Mouse (Mus musculus): ENCODE data around the gene Sapcd1.
A peak's percentile ranks its signal among the peaks of the same experiment; 100 is the strongest.
"Not testable (repeated sequence)": the region's sequence is repeated elsewhere in the genome, so short reads cannot be mapped to it uniquely, and the experiment has no call there.

Sapcd1 gene

DNA sequence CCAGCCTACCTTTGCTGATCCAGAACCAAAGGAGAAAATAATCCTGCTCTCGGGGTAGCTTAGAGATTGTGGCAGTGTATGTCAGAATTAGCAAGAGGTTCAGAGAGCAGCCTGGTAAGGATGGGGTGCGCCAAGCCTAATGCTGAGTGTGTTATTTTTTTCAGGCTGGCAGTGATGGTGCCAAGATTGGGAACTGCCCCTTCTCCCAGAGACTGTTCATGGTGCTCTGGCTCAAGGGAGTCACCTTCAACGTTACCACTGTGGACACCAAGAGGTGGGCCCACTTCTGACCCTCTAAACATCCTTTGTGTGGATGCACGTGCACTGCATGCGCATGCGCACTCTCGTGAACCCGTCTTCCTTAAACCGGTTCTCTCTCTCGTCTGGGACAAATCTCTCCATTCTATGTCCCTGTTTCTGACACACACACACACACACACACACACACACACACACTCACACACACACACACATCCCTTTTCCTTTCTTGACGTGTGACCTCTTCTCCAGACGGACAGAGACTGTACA is 24.5 kb upstream of the Sapcd1 start:
- DNase-seq (ENCODE audit: low read depth) = no peak

DNA sequence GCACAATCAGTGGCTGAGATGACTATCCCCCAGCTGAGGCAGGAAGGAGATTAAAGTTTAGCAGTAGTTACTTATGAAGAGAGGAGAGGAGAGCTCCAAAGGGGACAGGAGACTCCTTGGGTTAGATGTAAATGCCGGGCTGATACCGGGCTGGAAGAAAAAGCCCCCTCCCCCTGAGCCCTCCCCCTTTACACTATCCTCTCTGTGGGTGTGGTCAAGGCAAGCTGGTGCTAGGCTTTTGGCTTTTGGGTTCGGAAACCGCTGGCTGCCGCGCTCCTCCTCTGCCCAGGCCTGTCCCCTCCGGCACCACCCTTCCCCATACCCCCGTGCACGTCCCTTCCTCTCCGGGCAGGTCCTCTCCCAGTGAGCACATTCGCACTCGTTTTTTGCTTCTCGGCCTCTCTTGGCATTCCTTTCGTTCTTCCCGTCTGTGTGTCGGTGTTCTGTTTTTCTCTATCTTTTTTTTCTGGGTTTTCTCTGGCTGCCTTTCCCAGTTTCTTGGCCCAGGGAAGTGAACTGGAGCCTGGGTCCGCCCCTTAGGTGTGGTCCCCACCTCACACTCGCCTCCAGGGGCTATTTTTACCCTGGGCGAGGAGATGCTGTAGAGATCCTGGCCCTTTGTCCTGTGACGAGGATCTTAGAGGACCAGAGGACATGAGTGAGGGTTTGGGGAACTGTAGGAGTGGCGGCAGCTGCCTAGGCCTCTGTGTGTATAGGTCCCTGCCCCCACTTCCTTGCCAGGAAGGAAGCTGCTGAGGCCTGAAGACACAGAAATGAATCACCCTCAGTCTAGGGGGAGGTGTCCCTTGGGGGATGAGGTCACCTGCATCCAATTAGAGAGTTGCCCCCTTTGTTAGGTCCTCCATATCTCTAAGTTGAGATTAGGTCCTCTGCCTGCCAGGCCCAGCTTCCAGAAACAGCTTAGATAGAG is 23.6 kb upstream of the Sapcd1 start:
- peak; percentile 73 for DNase-seq (ENCODE audit: low read depth)

DNA sequence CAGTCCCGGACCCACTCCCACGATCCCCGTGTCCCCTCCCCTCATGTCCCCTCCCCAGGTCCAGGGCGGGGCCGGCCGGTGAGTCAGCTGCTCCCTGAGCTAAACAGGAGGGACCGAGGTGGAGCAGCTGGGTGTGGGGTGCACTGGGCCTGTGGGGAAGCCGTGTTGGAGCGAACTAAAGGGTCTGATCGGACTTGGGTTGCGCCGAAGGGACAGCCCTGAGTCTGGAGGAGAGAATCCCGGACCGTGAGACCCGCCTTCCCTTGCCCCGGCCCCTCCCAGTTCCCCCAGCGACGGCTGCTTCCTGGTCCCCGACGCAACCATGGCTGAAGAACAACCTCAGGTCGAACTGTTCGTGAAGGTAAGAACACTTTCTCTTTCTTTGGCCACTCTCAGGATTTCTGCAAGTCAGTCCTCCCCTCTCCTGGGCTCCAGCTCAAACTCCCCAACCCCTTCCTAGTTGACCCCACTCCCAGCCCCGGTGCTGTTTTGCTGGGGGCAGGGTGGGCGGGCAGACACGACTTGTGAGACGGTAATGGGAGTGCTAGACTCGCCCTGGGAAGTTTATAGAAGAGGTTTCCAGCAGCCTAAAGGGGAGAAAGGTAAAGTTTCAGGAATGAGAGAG is 22.4 kb upstream of the Sapcd1 start:
- no peak for DNase-seq (ENCODE audit: low read depth)

DNA sequence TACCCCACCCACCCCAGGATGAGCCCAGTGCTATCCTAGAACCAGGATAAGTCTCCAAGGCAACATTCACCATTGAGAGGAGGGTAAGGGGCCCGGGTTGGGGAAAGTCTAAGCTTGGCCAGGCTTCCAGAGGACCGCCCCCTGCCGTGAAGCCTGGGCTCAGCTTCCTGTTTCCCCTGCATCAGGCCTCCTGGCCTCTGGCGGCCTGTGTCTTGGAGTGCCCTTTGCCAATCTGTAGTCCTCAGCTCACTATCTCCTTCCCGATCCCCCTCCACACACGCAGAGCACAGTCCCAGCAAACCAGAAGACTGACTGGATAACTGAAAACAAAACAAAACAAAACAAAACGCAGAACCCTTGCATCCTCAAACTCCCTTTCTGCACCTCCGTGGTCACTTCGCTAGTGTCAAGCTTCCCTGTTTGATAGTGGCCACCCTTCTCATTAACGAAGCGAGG is 21.8 kb upstream of the Sapcd1 start, which contains the start of gene Clic1:
Clic1 (plus strand) TSS at position 406 of the 456 bp plus-strand sequence.
- no peak for DNase-seq (ENCODE audit: low read depth)

DNA sequence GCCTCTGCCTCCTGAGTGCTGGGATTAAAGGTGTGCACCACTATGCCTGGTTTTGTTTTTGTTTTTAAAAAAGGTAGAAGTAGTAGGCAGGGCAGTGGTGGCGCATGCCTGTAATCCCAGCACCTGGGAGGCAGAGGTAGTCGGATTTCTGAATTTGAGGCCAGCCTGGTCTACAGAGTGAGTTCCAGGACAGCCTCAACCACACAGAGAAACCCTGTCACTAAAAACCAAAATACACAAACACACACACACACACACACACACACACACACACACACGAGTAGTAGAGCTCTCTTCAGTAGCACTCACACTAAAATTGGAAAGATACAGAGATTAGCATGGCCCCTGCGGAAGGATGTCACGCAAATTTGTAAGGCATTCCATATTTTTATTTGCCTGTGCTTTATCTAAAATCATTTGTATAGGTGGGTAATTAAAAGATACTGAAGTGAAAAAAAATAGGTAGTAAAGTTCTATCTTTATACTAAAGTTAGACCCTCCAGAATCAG is 21.2 kb upstream of the Sapcd1 start:
- no peak for DNase-seq (ENCODE audit: low read depth)

DNA sequence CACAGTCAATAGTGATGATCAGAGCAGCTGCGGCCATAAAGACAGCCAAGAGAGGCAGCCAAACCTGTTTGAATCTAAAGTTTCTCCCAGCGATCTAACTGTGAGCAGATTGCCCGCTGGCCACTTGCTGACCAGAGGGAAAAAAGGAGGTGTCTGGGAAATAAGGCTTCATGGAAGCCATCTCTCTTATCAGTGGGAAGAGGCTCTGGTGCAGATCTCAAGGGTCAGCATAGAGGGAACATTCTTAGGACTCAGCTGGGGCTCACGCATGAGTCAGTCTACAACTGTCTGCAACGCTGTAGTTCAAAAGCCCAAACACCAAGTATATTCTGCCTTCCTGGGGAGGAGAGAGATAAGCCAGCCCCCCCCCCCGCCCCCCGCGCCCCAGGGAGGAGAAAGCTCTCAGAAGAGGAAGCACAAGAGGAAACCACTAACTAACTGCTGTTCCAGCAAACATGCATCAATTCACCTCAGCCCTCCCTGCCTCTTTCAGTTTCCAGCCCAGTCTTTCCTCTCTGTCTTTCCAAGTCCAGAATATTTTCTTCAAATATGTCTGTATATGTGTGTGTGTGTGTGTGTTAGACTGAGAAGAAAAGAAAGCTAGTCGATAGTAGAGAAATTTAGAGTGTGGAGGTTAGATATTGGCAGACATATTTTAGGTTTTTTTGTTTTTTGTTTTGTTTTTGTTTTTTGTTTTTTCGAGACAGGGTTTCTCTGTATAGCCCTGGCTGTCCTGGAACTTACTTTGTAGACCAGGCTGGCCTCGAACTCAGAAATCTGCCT is 20.5 kb upstream of the Sapcd1 start:
- no peak for DNase-seq (ENCODE audit: low read depth)

DNA sequence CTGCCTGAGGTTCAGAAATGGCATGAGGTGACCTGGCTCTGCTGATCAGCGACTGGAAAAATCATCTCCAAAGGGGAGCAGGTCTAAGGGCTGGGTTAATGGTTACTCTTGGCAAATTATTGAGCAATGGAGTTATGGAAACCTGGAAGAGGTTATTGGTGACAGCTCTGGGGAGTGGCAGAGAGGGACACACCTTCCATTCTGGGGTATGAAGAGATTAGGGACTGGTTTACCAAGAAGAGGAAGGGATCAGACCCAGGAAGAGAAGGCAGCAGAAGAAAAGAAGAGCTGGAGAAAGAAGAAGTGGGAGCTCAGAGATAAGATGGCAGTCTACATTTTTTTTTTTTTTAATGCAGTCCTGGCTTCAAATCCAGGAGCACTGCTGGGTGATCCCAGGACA is 19.9 kb upstream of the Sapcd1 start:
- DNase-seq (ENCODE audit: low read depth) = no peak

DNA sequence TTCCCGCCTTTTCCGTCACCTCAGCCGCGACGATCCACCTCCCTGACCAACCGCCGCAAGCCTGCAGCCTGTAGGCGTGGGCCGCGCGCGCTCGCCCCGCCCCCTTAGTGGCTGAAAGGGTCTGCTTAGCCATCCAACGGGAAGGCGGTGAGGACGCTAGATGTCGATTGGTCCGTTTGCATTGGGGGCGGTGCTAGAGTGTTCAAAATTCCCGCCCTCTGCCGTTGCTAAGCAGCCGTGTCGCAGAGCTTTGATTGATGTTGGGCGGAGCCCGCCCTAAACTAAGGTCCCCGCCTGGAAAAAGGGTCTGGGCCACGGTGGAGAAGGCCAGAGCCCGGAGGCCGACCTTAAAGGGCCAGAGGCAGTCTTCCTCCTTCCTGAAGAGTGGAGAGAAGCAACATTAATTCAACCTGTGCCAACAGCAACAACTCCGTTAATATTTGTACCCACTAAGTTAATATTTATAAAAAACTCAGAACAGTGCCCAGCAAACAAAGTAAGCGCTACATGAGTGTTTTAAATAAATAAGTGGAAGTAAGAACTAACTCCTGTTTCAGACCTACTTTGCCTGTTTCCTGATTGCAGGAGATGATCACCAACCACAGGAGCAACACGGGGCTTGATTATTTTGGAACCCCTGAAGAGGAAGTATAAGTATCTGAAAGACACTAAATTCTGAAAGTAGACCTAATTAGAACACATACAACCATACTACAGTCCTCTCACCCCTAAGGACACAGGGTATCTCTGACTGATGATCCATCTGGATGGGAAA is 19.1 kb upstream of the Sapcd1 start, which contains the start of gene Msh5:
Msh5 (minus strand) TSS at position 65 of the 775 bp plus-strand sequence.
- peak; percentile 98 for DNase-seq (ENCODE audit: low read depth)

DNA sequence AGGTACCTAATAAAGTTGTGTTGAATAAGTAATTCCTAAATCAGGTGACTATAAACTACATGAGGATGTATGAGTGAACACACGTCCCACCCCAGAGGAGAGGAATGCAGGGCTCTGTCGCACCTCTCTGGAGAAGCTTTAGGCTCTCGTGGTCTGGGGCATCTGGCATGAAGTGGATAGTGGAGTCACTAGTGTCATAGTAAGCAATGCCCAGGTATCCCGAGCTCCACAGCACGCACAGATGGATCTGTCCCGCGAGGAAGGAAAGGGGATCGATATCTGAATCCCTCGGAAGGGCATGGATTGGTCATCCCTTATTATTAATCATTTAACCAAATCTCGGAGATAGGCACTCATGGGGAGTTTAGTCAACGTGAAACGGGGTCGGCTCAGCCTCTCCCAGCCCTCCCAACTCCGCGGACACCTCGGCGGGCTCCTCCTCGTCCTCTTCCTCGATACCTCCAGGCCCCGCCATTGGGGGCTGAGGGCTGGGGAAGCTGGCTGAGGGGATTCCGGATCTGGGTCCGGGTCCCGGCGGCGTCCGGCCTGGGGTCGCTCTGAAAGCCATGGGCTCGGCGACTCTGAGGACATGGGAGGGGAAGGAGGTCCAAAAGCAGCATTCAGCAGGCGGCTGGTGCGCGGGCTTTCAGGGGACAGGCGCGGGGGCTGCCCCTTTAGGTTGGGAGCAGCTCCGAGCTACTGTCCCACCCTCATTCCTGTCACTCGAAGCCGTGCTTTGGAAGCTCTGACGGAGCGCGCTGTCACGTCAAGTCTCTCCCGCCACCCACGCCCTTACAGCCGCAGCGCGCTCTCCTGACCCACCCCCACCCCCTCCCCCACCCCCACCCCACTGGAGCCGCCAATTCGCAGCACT is 18.2 kb upstream of the Sapcd1 start:
- no peak for DNase-seq (ENCODE audit: low read depth)

DNA sequence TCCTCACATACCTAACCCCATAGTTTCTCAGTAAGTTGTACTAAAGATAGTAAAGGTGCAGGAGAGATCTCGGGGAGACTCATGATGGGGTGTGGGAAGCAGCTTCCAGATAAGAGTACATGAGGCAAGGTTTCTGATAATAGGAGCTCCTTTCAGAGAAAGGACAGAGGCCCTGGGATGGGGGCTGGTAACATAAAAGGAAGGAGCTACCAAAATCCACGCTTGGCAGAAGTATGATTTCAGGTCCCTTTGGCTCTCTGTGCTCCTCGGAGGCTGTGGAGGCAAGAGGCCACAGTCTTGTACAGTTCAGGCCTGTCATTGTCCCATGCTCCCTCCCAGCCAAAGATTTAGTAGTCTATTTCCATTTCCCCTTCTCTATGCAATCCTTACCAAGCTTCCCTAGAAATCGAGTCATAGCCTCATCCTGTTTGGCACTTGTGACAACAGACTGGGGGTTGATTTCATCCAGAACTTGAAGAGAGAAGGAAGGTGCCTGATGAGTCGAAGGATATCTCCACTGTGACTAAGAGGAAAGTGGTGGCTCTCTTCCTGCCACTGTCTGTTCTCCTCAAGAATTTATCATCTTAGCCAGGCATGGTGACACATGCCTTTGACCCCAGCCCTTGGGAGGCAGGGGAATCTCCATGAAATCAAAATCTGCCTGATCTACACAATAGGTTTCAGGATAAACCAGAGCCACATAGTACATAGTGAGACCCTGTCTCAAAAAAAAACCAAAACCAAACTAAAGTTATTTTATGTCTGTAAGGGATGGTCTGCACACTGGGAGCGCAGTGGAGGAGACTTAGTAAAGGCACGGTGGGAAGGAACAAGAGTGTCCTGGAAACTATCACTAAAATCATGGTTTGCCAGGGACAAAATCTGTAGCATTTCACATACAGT is 17.3 kb upstream of the Sapcd1 start:
- DNase-seq (ENCODE audit: low read depth) = peak; percentile 78

DNA sequence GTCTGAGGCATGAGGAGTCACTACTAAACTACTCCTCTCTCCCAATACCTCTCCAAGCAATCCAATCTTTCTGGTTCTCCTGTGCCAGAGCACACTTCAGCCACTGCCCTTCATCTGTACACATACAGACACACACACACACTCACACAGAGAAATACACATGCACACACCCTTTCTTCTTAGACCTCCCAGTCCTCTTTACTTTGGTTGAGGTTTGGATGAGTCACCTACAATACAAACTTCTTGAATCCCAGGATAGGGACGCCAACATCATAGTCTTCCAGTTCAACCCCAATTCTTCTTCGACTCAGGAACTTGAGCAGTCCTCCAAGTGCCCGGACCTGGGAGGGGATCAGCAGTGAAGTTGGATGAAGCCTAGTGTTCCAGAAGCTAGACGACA is 16.0 kb upstream of the Sapcd1 start:
- DNase-seq (ENCODE audit: low read depth) = no peak

DNA sequence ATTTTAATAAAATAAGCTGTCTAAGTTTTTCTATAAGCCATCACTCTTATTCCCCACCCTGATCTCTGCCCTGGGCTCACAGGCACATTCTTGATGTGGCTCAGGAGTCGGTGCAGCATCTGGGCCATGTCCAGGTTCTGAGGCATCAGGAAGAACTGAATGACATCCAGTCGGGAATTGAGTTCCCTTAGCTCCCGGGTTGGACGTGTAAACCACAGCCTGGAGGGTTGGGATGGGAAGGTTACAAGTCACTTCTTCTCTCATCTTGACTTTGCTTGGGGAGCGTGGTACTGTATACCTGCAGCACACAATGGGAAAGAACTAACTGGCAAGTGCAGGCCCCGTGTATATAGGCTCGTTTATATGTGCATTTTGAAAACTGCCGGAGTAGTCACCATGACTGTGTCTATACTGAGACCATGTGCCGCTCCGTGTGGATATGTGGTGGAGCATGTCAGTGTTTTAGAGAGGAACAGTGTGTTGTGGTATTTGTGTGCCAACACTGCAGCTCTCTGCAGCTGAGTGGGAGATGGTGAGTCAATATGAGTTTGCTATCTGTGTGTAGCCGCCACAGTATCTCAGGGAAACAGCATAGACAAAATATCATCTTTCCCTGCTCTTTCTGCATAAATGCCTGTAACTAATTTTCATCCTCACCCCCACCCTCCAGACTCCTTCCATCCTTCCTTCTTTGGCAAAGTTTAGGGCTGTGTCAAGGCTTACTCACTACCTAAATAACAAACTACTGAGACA is 11.5 kb upstream of the Sapcd1 start:
- no peak for DNase-seq (ENCODE audit: low read depth)

DNA sequence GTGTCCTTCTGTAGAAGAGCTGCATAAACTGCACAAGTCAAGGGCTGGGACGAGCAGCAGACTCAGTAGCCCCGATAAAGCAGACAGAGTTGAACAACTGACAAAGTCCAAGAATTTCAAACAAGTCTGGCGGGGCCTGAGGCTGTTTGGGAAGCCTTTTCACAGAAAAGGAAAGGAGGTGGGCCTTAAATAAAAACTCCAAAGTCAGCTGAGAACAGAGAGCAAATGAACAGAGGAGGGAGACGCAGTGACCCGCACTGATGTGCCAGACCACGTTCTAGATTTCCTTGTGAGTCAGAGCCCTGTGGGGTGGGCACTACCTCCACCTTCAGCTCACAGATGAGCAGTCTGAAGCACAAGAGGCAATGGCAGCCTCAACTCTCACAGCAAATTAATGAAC is 7.1 kb upstream of the Sapcd1 start:
- no peak for DNase-seq (ENCODE audit: low read depth)

DNA sequence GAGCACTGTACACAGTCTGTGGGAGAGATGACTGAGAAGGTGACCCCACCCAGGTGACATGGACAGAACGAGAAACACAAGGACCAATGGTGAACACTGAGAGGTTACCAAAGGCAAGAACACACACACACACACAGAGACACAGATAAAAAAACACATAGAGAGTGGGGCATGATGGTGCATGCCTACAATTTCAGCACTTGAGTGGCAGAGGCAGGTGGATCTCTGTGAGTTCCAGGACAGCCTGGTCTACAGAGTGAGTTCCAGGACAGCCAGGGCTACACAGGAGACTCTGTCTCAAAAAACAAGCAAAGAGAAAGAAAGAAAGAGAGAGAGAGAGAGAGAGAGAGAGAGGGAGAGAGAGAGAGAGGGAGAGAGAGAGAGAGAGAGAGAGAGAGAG is 5.9 kb upstream of the Sapcd1 start:
- DNase-seq (ENCODE audit: low read depth) = not testable (repeated sequence)

DNA sequence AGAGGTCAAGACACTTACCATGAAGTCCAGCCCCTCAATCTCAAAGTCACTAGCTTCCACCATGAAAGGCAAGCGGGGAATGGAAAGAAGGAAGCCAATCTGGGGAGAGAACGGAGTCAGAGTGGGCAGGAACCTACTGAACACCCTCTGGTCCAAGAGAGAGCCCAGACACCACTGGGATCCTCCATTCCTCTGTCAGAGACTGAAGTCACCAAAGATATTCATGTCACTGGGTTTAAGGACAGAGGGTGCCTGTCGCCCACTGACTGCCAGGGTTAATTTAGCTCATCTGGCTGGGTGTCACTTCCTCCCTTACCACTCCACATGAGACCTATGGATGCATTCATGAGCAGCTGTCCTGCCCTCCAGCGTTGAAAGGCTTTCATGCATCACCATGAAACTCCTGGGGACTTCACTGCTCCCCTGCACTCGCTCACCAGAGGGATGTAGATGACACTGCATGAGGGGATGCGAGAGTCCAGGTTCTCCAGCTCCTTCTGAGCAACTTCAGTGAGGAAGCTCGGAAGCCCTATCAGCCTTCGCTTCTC is 4.6 kb upstream of the Sapcd1 start:
- DNase-seq (ENCODE audit: low read depth) = no peak

DNA sequence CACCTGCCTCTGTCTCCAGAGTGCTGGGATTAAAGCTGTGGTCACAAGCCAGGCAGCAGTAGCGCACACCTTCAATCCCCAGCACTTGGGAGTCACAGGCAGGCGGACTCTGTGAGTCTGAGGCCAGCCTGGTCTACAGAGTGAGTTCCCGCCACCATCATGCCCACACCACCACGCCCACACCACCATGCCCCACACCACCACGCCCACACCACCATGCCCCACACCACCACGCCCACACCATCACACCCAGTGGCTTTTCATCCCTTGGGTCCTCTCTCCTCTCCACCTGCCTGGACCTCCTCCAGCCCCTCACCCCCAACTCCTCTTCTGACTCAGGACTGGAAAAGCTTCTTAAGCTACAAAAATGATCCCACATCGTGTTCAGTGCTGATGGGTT is 4.1 kb upstream of the Sapcd1 start:
- DNase-seq (ENCODE audit: low read depth) = no peak

DNA sequence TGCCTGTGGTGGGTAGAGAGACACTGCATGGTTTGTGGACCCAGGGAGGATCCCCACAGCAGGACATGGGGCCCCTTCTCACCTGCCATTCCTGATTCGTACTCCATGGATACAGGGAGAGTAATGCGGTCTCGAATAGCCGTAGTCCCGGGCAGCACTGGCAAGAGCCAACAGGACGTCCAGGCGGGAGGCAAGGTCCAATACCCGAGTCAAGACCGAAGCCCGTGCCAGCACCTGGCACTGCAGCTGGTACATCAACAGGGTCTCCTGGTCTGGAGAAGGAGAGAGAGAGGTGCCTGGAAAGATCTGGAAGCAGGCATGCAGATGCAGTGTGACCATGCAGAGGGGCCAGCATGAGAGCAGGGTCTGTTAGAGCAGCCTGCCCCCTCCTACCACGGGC is 3.5 kb upstream of the Sapcd1 start:
- DNase-seq (ENCODE audit: low read depth) = no peak
